16 mouse cellular contexts compared by ENCODE assay signal in the genomic region with DNA sequence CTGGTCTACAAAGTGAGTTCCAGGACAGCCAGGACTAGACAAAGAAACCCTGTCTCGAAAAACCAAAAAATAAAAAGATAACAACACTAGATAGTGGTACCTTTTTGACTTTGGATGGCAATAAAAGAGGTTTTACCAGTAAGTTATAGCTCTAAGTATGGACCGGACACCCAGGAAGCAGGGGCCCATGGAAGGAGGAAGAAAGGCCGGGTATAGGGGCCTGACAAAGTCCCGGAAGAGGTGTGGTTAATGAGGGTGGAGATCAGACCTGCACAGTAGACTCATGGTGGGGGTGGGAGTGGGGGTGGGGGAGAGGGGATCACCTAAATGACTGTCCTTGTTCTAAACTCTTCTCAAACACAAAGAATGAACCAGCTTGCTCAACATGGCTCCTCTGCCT. TPM values are rescaled to one million over a fixed set of nuclear protein-coding genes. Genes with fewer than 3 reads are reported as not detected.
DNase-seq lines count a peak whose midpoint lies in the region; ATAC-seq and TF ChIP-seq lines count a peak whose summit lies in the region.
"Had no signal": no experiment of that assay in that cellular context is flagged by ENCODE, and none has a peak within 500 bp of the region (broad histone marks: within the 10 kb centered on the region; RNA-seq: fewer than 3 reads in every experiment).

No protein-coding gene starts in this region.

- 60% methylated on average over 4 of the region's 4 CpGs for WGBS in liver, embryonic 11.5 days
- 78% methylated on average over 4 of the region's 4 CpGs for WGBS in forebrain, embryonic 12.5 days
- 8% methylated on average over 4 of the region's 4 CpGs for WGBS in liver, embryonic 14.5 days (ENCODE audit: insufficient replicate concordance)
- WGBS in kidney, adult 2 months = 90% methylated on average over 4 of the region's 4 CpGs

- no peaks in the 10 kb centered on the region for H3K36me3 ChIP-seq in liver, embryonic 11.5 days (ENCODE audit: control insufficient read depth, insufficient read depth, low read length)
- no peaks in the 10 kb centered on the region for H3K36me3 ChIP-seq in ES-E14 (ENCODE audit: control insufficient read depth, insufficient read depth, low read length, poor library complexity, severe bottlenecking)
- no peaks in the 10 kb centered on the region for H3K36me3 ChIP-seq in forebrain, embryonic 12.5 days (replicated peaks)
- no peaks in the 10 kb centered on the region for H3K36me3 ChIP-seq in liver, embryonic 14.5 days (replicated peaks; ENCODE audit: control insufficient read depth, insufficient read depth, low read depth)
- no peaks in the 10 kb centered on the region for H3K36me3 ChIP-seq in kidney, adult 2 months (ENCODE audit: control insufficient read depth, insufficient read depth, low read length)
- H3K36me3 ChIP-seq: embryonic facial prominence, embryonic 12.5 days; stomach, embryonic 15.5 days had no signal

- TF ChIP-seq CTCF in liver, embryonic 14.5 days (IDR thresholded peaks at IDR 0.05; ENCODE audit: low read depth) = no peak
- no peak for TF ChIP-seq CTCF in kidney, adult 2 months (conservative IDR thresholded peaks at IDR 0.05; ENCODE audit: insufficient read depth, insufficient read length, low read depth, low read length)

- DNase-seq in liver, embryonic 11.5 days (ENCODE audit: low spot score) = no peak
- no peak for DNase-seq in liver
- DNase-seq in ES-E14 (ENCODE audit: low read depth, low spot score) = no peak
- no peak for DNase-seq in liver, embryonic 14.5 days (ENCODE audit: low read depth in 3 of 3, low spot score in 3 of 3)
- no peak for DNase-seq in kidney, adult 2 months
- DNase-seq in embryo, embryonic 10 days (ENCODE audit: low spot score) = no peak
- DNase-seq: cerebellum, adult 11 months; cerebellum, postnatal 36 days; heart, adult 18-20 months; kidney, adult 8-10 months had no signal

- TF ChIP-seq POLR2A in kidney, adult 2 months (IDR thresholded peaks at IDR 0.05; ENCODE audit: low read depth, low read length) = no peak

- H3K9ac ChIP-seq in liver, embryonic 11.5 days (ENCODE audit: low read depth, low read length) = no peak overlapping the region
- H3K9ac ChIP-seq in ES-E14 (ENCODE audit: insufficient read depth, low read depth, low read length, poor library complexity, severe bottlenecking) = peak overlapping the region; percentile 68
- H3K9ac ChIP-seq in forebrain, embryonic 12.5 days = no peak overlapping the region
- no peak overlapping the region for H3K9ac ChIP-seq in liver, embryonic 14.5 days (replicated peaks)
- H3K9ac ChIP-seq: embryonic facial prominence, embryonic 12.5 days; stomach, embryonic 15.5 days had no signal

- no peak for ATAC-seq in liver, embryonic 11.5 days (replicated peaks; ENCODE audit: low FRiP score)
- no peak for ATAC-seq in forebrain, embryonic 12.5 days (ENCODE audit: low FRiP score)
- ATAC-seq in liver, embryonic 14.5 days (ENCODE audit: insufficient read depth) = no peak
- ATAC-seq: hindbrain, embryonic 16.5 days had no signal

- no peak for TF ChIP-seq EP300 in liver, embryonic 14.5 days (IDR thresholded peaks at IDR 0.05; ENCODE audit: low read depth)

- peak overlapping the region; percentile 77; the same call in 1 of the 2 replicates for H3K27ac ChIP-seq in liver, embryonic 11.5 days (ENCODE audit: low read depth, low read length)
- peak overlapping the region; percentile 91; the same call in 1 of the 2 replicates for H3K27ac ChIP-seq in ES-E14 (ENCODE audit: insufficient read depth, low read depth, low read length, poor library complexity, severe bottlenecking)
- peak overlapping the region; percentile 96 for H3K27ac ChIP-seq in forebrain, embryonic 12.5 days
- H3K27ac ChIP-seq in liver, embryonic 14.5 days = peak overlapping the region; percentile 52
- H3K27ac ChIP-seq in kidney, adult 2 months (ENCODE audit: insufficient read depth, low read depth, low read length) = no peak overlapping the region
- H3K27ac ChIP-seq: left cerebral cortex, adult 2 months; macrophage; stomach, embryonic 15.5 days had no signal

- H3K27me3 ChIP-seq in liver, embryonic 11.5 days (replicated peaks; ENCODE audit: control insufficient read depth, insufficient read depth, low read length) = no peaks in the 10 kb centered on the region
- no peaks in the 10 kb centered on the region for H3K27me3 ChIP-seq in forebrain, embryonic 12.5 days
- H3K27me3 ChIP-seq in liver, embryonic 14.5 days (ENCODE audit: control insufficient read depth, insufficient read depth, low read length) = no peaks in the 10 kb centered on the region
- H3K27me3 ChIP-seq in kidney, adult 2 months (replicated peaks; ENCODE audit: control insufficient read depth, insufficient read depth, low read length) = no peaks in the 10 kb centered on the region
- H3K27me3 ChIP-seq: embryonic facial prominence, embryonic 12.5 days; stomach, embryonic 15.5 days had no signal

- H3K4me3 ChIP-seq in liver, embryonic 11.5 days (ENCODE audit: low read depth, low read length) = no peak overlapping the region
- peak overlapping the region; percentile 35 to 40; a peak in 2 of 4 replicates for H3K4me3 ChIP-seq in ES-E14 (ENCODE audit: insufficient read depth in 1 of 2, low read depth in 1 of 2, low read length in 2 of 2, poor library complexity in 1 of 2, severe bottlenecking in 1 of 2)
- H3K4me3 ChIP-seq in forebrain, embryonic 12.5 days (replicated peaks) = no peak overlapping the region
- no peak overlapping the region for H3K4me3 ChIP-seq in liver, embryonic 14.5 days (ENCODE audit: insufficient read depth in 1 of 2, low read depth in 2 of 2, low read length in 2 of 2)
- H3K4me3 ChIP-seq in kidney, adult 2 months (ENCODE audit: insufficient read depth, low read depth, low read length) = no peak overlapping the region
- H3K4me3 ChIP-seq: embryonic facial prominence, embryonic 12.5 days; left cerebral cortex, adult 2 months; stomach, embryonic 15.5 days had no signal

- no peaks in the 10 kb centered on the region for H3K9me3 ChIP-seq in liver, embryonic 11.5 days (ENCODE audit: control insufficient read depth, low read length)
- no peaks in the 10 kb centered on the region for H3K9me3 ChIP-seq in ES-E14 (ENCODE audit: control insufficient read depth, insufficient read depth, low read depth, low read length)
- no peaks in the 10 kb centered on the region for H3K9me3 ChIP-seq in forebrain, embryonic 12.5 days
- no peaks in the 10 kb centered on the region for H3K9me3 ChIP-seq in liver, embryonic 14.5 days (ENCODE audit: control insufficient read depth, low read length)
- H3K9me3 ChIP-seq: embryonic facial prominence, embryonic 12.5 days; stomach, embryonic 15.5 days had no signal

- H3K4me2 ChIP-seq in liver, embryonic 11.5 days = peak overlapping the region; percentile 68
- no peak overlapping the region for H3K4me2 ChIP-seq in forebrain, embryonic 12.5 days
- peak overlapping the region; percentile 76 for H3K4me2 ChIP-seq in liver, embryonic 14.5 days (ENCODE audit: low read depth)
- H3K4me2 ChIP-seq: stomach, embryonic 15.5 days had no signal

- in situ Hi-C loops in ES-E14 (cut with MboI; ENCODE audit: low sequenced_read_pairs in 2 of 2, unreplicated experiment in 2 of 2) = no loop called here

- peaks cover 86% of the 10 kb centered on the region for H3K4me1 ChIP-seq in liver, embryonic 11.5 days (replicated peaks; ENCODE audit: control insufficient read depth, insufficient read depth, low read length)
- H3K4me1 ChIP-seq in ES-E14 (ENCODE audit: control insufficient read depth in 2 of 2, insufficient read depth in 2 of 2, low read length in 2 of 2, poor library complexity in 1 of 2) = peaks cover 26 to 42% of the 10 kb centered on the region in 2 experiments
- H3K4me1 ChIP-seq in forebrain, embryonic 12.5 days = peaks cover 51% of the 10 kb centered on the region
- H3K4me1 ChIP-seq in liver, embryonic 14.5 days (replicated peaks; ENCODE audit: control insufficient read depth in 2 of 2, insufficient read depth in 2 of 2, low read length in 1 of 2) = peaks cover 73 to 85% of the 10 kb centered on the region in 2 experiments
- peaks cover 31% of the 10 kb centered on the region; the same call in 1 of the 2 replicates for H3K4me1 ChIP-seq in kidney, adult 2 months (ENCODE audit: control insufficient read depth, insufficient read depth, low read length)

TF ChIP-seq in ES-E14, 5 proteins besides CTCF, POLR2A, EP300 and RAD21:
- TF ChIP-seq MAFK (IDR thresholded peaks at IDR 0.05; ENCODE audit: insufficient read depth, low read depth, low read length) (no peak), ZNF384 (IDR thresholded peaks at IDR 0.05; ENCODE audit: low read depth, low read length) (no peak), HCFC1 (IDR thresholded peaks at IDR 0.05; ENCODE audit: borderline replicate concordance, insufficient read depth, low read length) (no peak), ZC3H11A (IDR thresholded peaks at IDR 0.05; ENCODE audit: borderline replicate concordance, low read depth, low read length) (no peak)

RNA-seq across cellular contexts. Expression of gene Pitpnc1, which starts 58.4 kb away (rescaled TPM):
- 19.2 and 19.4 TPM in 2 replicates for polyA plus RNA-seq in liver, embryonic 11.5 days (2014; fragmentation: Nextera tagmentation; extraction: Ambion mirVana)
- total RNA-seq in ES-E14 (2012; rRNA removed) = 37.3 and 42.9 TPM in 2 replicates
- polyA plus RNA-seq in forebrain, embryonic 12.5 days (2016; fragmentation: Nextera tagmentation; extraction: Ambion mirVana) = 34.7 and 38.2 TPM in 2 replicates
- 2.7 and 3.0 TPM in 2 replicates for polyA plus RNA-seq in liver, embryonic 14.5 days (2012; rRNA removed)
- polyA plus RNA-seq in liver, embryonic 14.5 days (2014; fragmentation: Nextera tagmentation; extraction: Ambion mirVana) = 5.8 and 6.7 TPM in 2 replicates
- 15.0 and 18.5 TPM in 2 replicates for polyA plus RNA-seq in kidney, adult 2 months (2012; rRNA removed)

Comparison
In these comparisons a context has a peak if more than half of its experiments do, and no peak if none do; other contexts are left out.
1. H3K4me3 ChIP-seq: peak in ES-E14 (2 of 2); none in liver, embryonic 11.5 days (single experiment), forebrain, embryonic 12.5 days (single experiment), liver, embryonic 14.5 days (0 of 2) and kidney, adult 2 months (single experiment).